Mouse (Mus musculus) v-Abl transformed pro-B cells (cell line): ENCODE data around the gene Agt.

Source experiments
- in situ Hi-C, 2 experiments: fragments of 400-800 bp; cut with MboI; formaldehyde crosslinking; loops; one replicate each; pipeline ENCODE4 v1.15.1; 2025; ENCODE audit not compliant: unreplicated experiment in 2 of 2

Gene Agt

GRCm38 (mm10) chr8:124569593-124569992, at the start of gene Agt:
Agt (minus strand) TSS chr8:124569706.
- in situ Hi-C loops: loop anchor here (5.0 to 25.0 kb wide), 3 partner anchors 167 to 782 kb away; no protein-coding TSS in a partner anchor

GRCm38 (mm10) chr8:124618252-124618651, 48.7 kb upstream of the Agt start:
- in situ Hi-C loops: loop anchor here (5.0 to 25.0 kb wide), 2 partner anchors 209 to 369 kb away; no protein-coding TSS in a partner anchor

- in situ Hi-C loops: loop anchor here (5.0 to 25.0 kb wide), 2 partner anchors 210 to 370 kb away; no protein-coding TSS in a partner anchor
These were observed 47.9 kb upstream of the Agt start for GRCm38 (mm10) chr8:124617266-124617869.

- in situ Hi-C loops: loop anchor here in 1 of 2 experiments (25.0 kb wide), 1 partner anchor 373 kb away; no protein-coding TSS in a partner anchor
These were observed 44.8 kb upstream of the Agt start for GRCm38 (mm10) chr8:124614325-124614724.

GRCm38 (mm10) chr8:124608972-124609353, 39.5 kb upstream of the Agt start:
- in situ Hi-C loops: loop anchor here in 1 of 2 experiments (25.0 kb wide), 1 partner anchor 378 kb away; no protein-coding TSS in a partner anchor

GRCm38 (mm10) chr8:124608239-124608971, 38.9 kb upstream of the Agt start:
- in situ Hi-C loops: loop anchor here in 1 of 2 experiments (25.0 kb wide), 1 partner anchor 379 kb away; no protein-coding TSS in a partner anchor

GRCm38 (mm10) chr8:124604066-124604465, 34.6 kb upstream of the Agt start:
- in situ Hi-C loops: loop anchor here in 1 of 2 experiments (25.0 kb wide), 1 partner anchor 383 kb away; no protein-coding TSS in a partner anchor

GRCm38 (mm10) chr8:124589393-124589792, 19.9 kb upstream of the Agt start:
- in situ Hi-C loops: no loop called here

GRCm38 (mm10) chr8:124586556-124586955, 17.1 kb upstream of the Agt start:
- in situ Hi-C loops: no loop called here

- in situ Hi-C loops: no loop called here
These were observed 16.4 kb upstream of the Agt start for GRCm38 (mm10) chr8:124585718-124586425.

- in situ Hi-C loops: no loop called here
These were observed 7.2 kb upstream of the Agt start for GRCm38 (mm10) chr8:124576751-124577150.

- in situ Hi-C loops: no loop called here
These were observed 6.3 kb upstream of the Agt start, which contains the start of gene Capn9 for GRCm38 (mm10) chr8:124575811-124576210. Capn9 (plus strand) TSS chr8:124576111.

GRCm38 (mm10) chr8:124573552-124574340, 4.2 kb upstream of the Agt start:
- in situ Hi-C loops: loop anchor here in 1 of 2 experiments (25.0 kb wide), 1 partner anchor 786 kb away; no protein-coding TSS in a partner anchor

GRCm38 (mm10) chr8:124572430-124572775, 2.9 kb upstream of the Agt start:
- in situ Hi-C loops: loop anchor here in 1 of 2 experiments (25.0 kb wide), 1 partner anchor 785 kb away; no protein-coding TSS in a partner anchor

- in situ Hi-C loops: loop anchor here in 1 of 2 experiments (25.0 kb wide), 1 partner anchor 785 kb away; no protein-coding TSS in a partner anchor
These were observed 2.4 kb upstream of the Agt start for GRCm38 (mm10) chr8:124571732-124572429.

- in situ Hi-C loops: loop anchor here (5.0 to 25.0 kb wide), 3 partner anchors 167 to 782 kb away; no protein-coding TSS in a partner anchor
These were observed 406 bp downstream of the Agt start for GRCm38 (mm10) chr8:124569100-124569499.

- in situ Hi-C loops: loop anchor here (5.0 to 25.0 kb wide), 3 partner anchors 165 to 780 kb away; no protein-coding TSS in a partner anchor
These were observed 1.9 kb downstream of the Agt start for GRCm38 (mm10) chr8:124567584-124567983.

GRCm38 (mm10) chr8:124567126-124567525, 2.4 kb downstream of the Agt start:
- in situ Hi-C loops: loop anchor here (5.0 to 25.0 kb wide), 3 partner anchors 165 to 780 kb away; no protein-coding TSS in a partner anchor

GRCm38 (mm10) chr8:124557476-124557875, 12.0 kb downstream of the Agt start:
- in situ Hi-C loops: loop anchor here in 1 of 2 experiments (25.0 kb wide), 1 partner anchor 770 kb away; no protein-coding TSS in a partner anchor
